Mouse (Mus musculus) stomach, postnatal 0 days (tissue): ENCODE results near the gene Gm45062.

Experiments used
- CTCF ChIP-seq: IDR thresholded peaks from 2 replicates; pipeline ENCODE4 v1.5.1; 2016; ENCODE audit warnings: antibody characterized with exemption, low read depth, mild to moderate bottlenecking, moderate library complexity
- EP300 ChIP-seq: optimal IDR thresholded peaks from 2 replicates; pipeline ENCODE3; 2016; ENCODE audit warnings: antibody characterized with exemption

GRCm38 (mm10) chr6:8497868-8498257, 238.6 kb downstream of the Gm45062 start:
- TF ChIP-seq EP300 = no peak
- TF ChIP-seq CTCF = no peak
